Mouse (Mus musculus) G1E (cell line): ENCODE measurements at regions not wholly inside any gene's neighbourhood (a gene's known extent, or its start where the extent isn't known, plus 50 kb on each side); places are given as distances from the start of the nearest gene placed in this dataset.

Experiments used
- CTCF ChIP-seq: IDR thresholded peaks from 2 replicates; pipeline ENCODE4 v1.5.1; 2012; ENCODE audit warnings: low read depth, low read length, inconsistent platforms, mixed read lengths
- GATA1 ChIP-seq: IDR thresholded peaks from 2 replicates; pipeline ENCODE4 v1.6.1; 2012; ENCODE audit warnings: borderline replicate concordance, low read length, inconsistent platforms, mixed read lengths
- POLR2AphosphoS5 ChIP-seq: IDR thresholded peaks from 2 replicates; pipeline ENCODE4 v1.6.1; 2012; ENCODE audit warnings: low read depth, low read length, inconsistent platforms; ENCODE audit not compliant: insufficient replicate concordance

DNA sequence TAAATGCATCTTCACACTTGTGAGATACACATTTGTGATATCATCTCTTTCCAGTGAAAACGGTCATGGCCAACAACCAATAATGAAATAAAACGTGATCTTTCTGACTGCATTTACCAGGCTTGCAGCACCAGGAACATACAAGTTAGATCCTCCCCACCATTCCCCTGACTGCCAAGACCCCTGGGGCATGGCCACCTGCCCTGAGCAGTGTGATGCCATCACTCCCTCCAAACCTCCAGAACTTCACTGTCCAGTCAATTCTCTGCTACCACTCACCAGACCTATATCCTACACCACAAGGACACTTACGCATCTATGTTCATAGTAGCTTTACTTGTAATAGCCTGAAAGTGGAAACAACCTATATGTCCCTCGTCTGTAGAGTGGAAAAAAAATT is 785.3 kb upstream of the Cited2 start:
- no peak for TF ChIP-seq CTCF
- no peak for TF ChIP-seq POLR2AphosphoS5
- no peak for TF ChIP-seq GATA1
